Comparison of ENCODE assay signal across 8 mouse cellular contexts in the genomic region with DNA sequence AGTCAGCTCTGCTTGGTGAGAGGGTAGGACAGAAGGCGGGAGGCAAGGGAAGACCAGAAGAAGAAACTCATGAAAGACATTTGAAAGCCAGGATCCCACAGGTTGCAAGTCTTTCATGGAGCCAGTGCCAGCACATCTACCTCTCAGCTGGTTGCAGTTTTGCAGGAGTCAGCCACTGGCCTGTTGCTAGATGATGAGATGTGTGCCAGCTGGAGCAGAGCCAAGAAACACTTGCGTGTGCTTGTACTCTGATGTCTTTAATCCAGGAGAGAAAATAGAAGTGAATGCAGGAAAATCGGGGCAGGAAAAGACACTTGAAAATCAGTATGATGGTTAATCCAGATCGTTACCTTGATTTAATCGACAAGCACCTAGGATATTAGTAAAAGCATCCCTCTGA.
DNase-seq lines count a peak whose midpoint lies in the region.

No protein-coding gene starts in this region.

- intact Hi-C loops in gastrocnemius, postnatal 14 days (cut with DNase I; ENCODE audit: low total_unique reads): no loop called here
- intact Hi-C loops in left cerebral cortex, postnatal 4 days (cut with DNase I): no loop called here
- intact Hi-C loops in heart, postnatal 36 days (cut with DNase I): no loop called here

- peak; percentile 26 for DNase-seq in gastrocnemius, postnatal 14 days
- DNase-seq in gastrocnemius, postnatal 25 days: no peak
- DNase-seq in left cerebral cortex, postnatal 4 days: peak; percentile 61
- DNase-seq in left cerebral cortex, adult 11 months (ENCODE audit: low spot score): no peak
- DNase-seq in adrenal gland, adult (ENCODE audit: inconsistent age in 2 of 2, low spot score in 1 of 2): peak; percentile 49 to 74
- DNase-seq in heart, postnatal 36 days: peak; percentile 11 to 35
- no peak for DNase-seq in frontal cortex, postnatal 36 days (ENCODE audit: low spot score in 2 of 2)
- DNase-seq in spleen, postnatal 10 days (ENCODE audit: low spot score in 2 of 2): no peak

Comparison
In these comparisons a context has a peak if more than half of its experiments do, and no peak if none do; other contexts are left out.
1. DNase-seq: peak in gastrocnemius, postnatal 14 days (single experiment), left cerebral cortex, postnatal 4 days (single experiment), adrenal gland, adult (2 of 2) and heart, postnatal 36 days (2 of 2); none in gastrocnemius, postnatal 25 days (single experiment), left cerebral cortex, adult 11 months (single experiment), frontal cortex, postnatal 36 days (0 of 2) and spleen, postnatal 10 days (0 of 2).